Mouse (Mus musculus): ENCODE data around the gene Zfp217.

Gene Zfp217

DNA sequence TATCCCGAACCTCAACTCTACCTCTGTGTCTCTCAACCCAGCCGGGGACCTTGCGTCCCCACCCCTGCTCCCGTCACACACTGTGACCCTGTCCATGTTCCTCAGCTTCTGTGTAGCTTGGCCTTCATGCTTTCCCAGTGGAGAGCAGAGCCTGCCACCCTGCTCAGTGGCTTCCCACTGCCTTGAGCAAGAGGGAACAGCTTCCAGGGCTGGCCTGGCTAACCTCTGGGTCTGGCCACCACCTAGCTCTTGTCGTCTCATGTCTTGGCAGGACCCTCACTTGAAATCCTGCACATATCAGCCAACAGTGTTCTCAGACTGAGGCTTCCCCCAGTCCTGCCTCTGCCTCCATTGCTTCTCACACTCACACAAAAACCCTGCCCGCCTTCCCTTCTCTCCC is 12.1 kb downstream of the Zfp217 start:
- Histone ChIP-seq H3K4me1 (replicated peaks; ENCODE audit: low read depth, low read length) (peaks cover 86% of the 10 kb centered on the region), H3K9me3 (ENCODE audit: low read length) (no peaks in the 10 kb centered on the region), H3K4me3 (replicated peaks; ENCODE audit: low read length) (no peak overlapping the region), H3K27me3 (ENCODE audit: insufficient read depth, low read length) (no peaks in the 10 kb centered on the region), H3K36me3 (ENCODE audit: insufficient read depth, low read length) (no peaks in the 10 kb centered on the region)
- TF ChIP-seq POU5F1 (IDR thresholded peaks at IDR 0.05; ENCODE audit: borderline replicate concordance, low read length) (no peak), NANOG (IDR thresholded peaks at IDR 0.05; ENCODE audit: borderline replicate concordance, low read length) (no peak), CTCF (conservative IDR thresholded peaks at IDR 0.05; ENCODE audit: low read length) (no peak)

DNA sequence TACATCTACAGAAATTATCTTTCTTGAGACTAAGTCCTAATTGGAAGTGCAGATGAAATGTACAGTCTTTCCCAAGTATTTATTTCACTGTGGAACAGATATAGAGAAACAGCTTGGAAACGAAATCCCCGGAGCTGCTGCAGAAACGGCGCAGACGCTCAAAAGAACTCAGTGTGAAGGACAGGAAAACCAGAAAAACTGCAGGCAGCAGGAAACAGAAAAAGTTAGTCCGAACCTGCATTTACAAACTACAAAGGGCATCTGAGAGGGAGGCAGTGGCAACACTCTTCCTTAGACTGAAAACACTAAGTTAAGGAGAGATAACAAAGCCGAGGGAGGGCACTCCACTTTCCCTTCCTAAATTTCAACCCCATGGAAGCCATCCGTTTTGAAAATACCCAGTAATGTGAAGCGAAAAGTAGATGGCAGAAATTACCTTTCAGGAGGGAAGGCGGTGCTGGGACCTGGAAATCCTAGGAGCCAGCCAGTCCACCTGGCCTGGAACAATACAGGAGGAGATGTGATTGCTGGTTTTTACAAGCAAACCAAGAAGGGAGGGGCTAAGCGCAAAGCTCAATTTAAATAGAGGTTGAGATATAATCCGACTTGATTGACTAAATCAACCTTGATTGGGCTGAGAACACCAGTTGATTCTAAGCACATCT is 13.7 kb downstream of the Zfp217 start:
- Histone ChIP-seq H3K27me3 (ENCODE audit: insufficient read depth, low read length) (no peaks in the 10 kb centered on the region), H3K9me3 (ENCODE audit: low read length) (no peaks in the 10 kb centered on the region), H3K4me1 (replicated peaks; ENCODE audit: low read depth, low read length) (peaks cover 79% of the 10 kb centered on the region), H3K36me3 (ENCODE audit: insufficient read depth, low read length) (no peaks in the 10 kb centered on the region), H3K4me3 (replicated peaks; ENCODE audit: low read length) (peak overlapping the region; percentile 72)
- TF ChIP-seq NANOG (IDR thresholded peaks at IDR 0.05; ENCODE audit: borderline replicate concordance, low read length) (no peak), CTCF (conservative IDR thresholded peaks at IDR 0.05; ENCODE audit: low read length) (no peak), POU5F1 (IDR thresholded peaks at IDR 0.05; ENCODE audit: borderline replicate concordance, low read length) (no peak)

DNA sequence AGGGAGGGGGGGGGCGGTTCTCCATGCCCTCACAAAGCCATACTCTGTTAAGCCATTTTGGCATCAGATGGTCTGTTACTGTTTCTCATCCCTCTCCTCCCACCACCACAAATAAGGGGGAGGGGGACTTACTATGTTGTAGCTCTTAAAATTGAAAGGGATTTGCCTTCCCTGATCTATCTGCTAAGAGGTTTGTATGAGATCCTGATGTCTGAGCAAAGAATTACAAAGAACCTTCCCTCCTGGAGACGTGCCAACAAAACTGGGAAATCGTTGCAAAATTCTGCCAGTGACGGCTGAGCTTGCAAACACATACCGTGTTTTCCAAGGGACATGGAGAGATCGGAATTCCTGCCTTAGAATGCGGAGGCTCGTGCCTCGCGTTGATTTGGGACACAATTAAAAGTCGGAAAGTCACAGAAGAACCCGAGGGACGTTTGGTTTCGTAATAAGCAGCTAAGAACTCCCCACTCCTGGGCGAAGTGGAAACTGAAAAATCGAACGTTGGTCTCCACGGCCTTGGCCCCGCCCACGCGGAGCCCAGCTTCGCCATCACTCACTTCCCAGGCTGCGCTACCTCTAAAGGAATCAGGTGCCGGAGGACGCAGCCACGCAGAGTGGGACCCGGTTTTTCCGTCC is 14.7 kb downstream of the Zfp217 start:
- Histone ChIP-seq H3K9me3 (ENCODE audit: low read length) (no peaks in the 10 kb centered on the region), H3K4me3 (replicated peaks; ENCODE audit: low read length) (peak overlapping the region; percentile 72), H3K36me3 (ENCODE audit: insufficient read depth, low read length) (peaks cover 8% of the 10 kb centered on the region), H3K27me3 (ENCODE audit: insufficient read depth, low read length) (no peaks in the 10 kb centered on the region), H3K4me1 (replicated peaks; ENCODE audit: low read depth, low read length) (peaks cover 79% of the 10 kb centered on the region)
- no peak for TF ChIP-seq NANOG (IDR thresholded peaks at IDR 0.05; ENCODE audit: borderline replicate concordance, low read length)
- no peak for TF ChIP-seq POU5F1 (IDR thresholded peaks at IDR 0.05; ENCODE audit: borderline replicate concordance, low read length)
- TF ChIP-seq CTCF (conservative IDR thresholded peaks at IDR 0.05; ENCODE audit: low read length): no peak

DNA sequence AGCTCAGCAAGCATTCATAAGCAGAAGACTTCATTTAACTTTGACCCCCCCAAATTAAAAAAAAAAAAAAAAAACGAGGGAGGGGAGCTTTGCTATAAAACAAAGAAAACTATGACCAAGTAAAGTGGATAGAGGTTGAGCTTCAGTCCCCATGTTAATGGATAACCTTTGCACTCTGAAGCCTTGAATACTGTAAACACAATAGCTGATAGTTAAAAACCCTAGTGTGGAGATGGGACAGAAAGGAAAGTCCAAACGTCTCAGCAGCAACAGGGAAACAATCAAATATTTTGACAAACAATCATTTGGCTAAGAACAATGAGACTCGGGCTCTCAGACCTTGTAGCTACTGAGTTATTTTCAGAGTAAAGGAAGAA is 15.2 kb downstream of the Zfp217 start:
- Histone ChIP-seq H3K9me3 (ENCODE audit: low read length) (no peaks in the 10 kb centered on the region), H3K4me3 (replicated peaks; ENCODE audit: low read length) (peak overlapping the region; percentile 72), H3K27me3 (ENCODE audit: insufficient read depth, low read length) (no peaks in the 10 kb centered on the region), H3K36me3 (ENCODE audit: insufficient read depth, low read length) (peaks cover 11% of the 10 kb centered on the region), H3K4me1 (replicated peaks; ENCODE audit: low read depth, low read length) (peaks cover 79% of the 10 kb centered on the region)
- no peak for TF ChIP-seq POU5F1 (IDR thresholded peaks at IDR 0.05; ENCODE audit: borderline replicate concordance, low read length)
- TF ChIP-seq NANOG (IDR thresholded peaks at IDR 0.05; ENCODE audit: borderline replicate concordance, low read length): no peak
- TF ChIP-seq CTCF (conservative IDR thresholded peaks at IDR 0.05; ENCODE audit: low read length): no peak

DNA sequence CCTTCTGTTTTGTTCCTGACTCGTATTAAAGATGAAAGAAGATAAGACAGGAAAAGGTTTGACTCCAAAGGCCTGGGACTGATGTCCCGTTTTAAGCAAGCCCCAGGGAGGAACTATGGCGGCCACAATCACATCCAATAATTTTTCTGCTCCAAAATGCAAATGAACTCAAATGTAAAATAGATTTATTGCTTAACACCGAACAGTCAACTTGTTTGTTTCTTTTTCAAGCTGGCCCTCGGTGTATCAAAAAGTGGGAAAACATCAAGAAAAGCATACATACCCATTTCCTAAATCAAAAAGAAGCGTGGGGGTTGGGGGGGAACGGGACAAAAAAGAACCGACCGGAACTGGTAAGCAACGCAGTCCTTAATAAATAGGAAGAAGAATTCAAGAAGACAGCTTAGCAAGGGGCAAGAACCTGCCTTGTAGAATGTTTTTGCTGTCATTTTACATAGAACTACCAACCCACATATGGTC is 15.9 kb downstream of the Zfp217 start:
- peak overlapping the region; percentile 91 for H3K4me3 ChIP-seq (replicated peaks; ENCODE audit: low read length)
- no peaks in the 10 kb centered on the region for H3K27me3 ChIP-seq (ENCODE audit: insufficient read depth, low read length)
- peaks cover 81% of the 10 kb centered on the region for H3K4me1 ChIP-seq (replicated peaks; ENCODE audit: low read depth, low read length)
- H3K9me3 ChIP-seq (ENCODE audit: low read length): no peaks in the 10 kb centered on the region
- H3K36me3 ChIP-seq (ENCODE audit: insufficient read depth, low read length): peaks cover 14% of the 10 kb centered on the region
- TF ChIP-seq POU5F1 (IDR thresholded peaks at IDR 0.05; ENCODE audit: borderline replicate concordance, low read length): no peak
- no peak for TF ChIP-seq CTCF (conservative IDR thresholded peaks at IDR 0.05; ENCODE audit: low read length)
- TF ChIP-seq NANOG (IDR thresholded peaks at IDR 0.05; ENCODE audit: borderline replicate concordance, low read length): no peak

DNA sequence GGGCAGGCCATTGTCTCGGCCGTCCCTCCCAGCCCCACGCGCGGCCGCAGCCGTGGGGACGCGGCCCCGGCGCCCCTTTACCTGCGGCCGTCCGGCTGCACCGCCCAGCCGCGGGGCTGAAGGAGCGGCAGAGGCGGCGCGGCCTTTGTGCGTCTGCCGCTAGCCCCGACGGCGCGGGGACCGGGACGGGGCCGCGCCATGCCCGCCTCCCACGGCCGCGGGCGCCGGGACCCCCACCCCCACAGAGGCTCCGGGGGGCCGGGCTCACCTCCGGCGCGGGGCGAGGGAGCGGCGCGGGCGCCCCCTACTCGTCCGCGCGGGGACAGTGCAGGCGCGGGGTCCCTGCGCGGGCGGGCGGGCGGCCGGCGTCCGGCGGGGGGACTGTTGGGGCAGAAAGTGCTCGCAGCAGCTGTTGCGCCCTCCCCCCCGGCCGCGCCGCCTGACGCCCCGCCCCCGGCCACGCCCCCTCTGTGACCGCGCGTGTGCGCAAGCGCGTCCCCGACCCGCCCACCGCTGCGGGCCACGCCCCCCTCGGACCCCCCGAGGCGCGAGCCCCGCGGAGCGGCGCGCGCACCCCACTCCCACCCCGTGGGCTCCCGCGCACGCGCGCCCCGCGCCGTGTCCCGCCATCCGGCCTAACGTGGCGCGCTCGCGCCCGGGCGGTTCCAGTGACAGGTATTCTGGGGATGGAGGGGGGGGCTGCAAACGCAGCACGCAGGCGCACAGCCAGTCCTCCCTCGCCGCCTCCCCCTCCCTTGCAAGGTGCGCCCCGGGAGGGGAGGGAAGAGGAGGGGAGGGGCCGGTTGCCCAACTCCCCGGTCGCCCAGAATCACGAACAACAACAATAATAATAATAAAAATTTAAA is 16.9 kb downstream of the Zfp217 start:
- peaks cover 82% of the 10 kb centered on the region for H3K4me1 ChIP-seq (replicated peaks; ENCODE audit: low read depth, low read length)
- H3K9me3 ChIP-seq (ENCODE audit: low read length): no peaks in the 10 kb centered on the region
- TF ChIP-seq NANOG (IDR thresholded peaks at IDR 0.05; ENCODE audit: borderline replicate concordance, low read length): no peak
- no peak for TF ChIP-seq CTCF (conservative IDR thresholded peaks at IDR 0.05; ENCODE audit: low read length)
- TF ChIP-seq POU5F1 (IDR thresholded peaks at IDR 0.05; ENCODE audit: borderline replicate concordance, low read length): no peak
- peaks cover 23% of the 10 kb centered on the region for H3K36me3 ChIP-seq (ENCODE audit: insufficient read depth, low read length)
- H3K27me3 ChIP-seq (ENCODE audit: insufficient read depth, low read length): no peaks in the 10 kb centered on the region
- peak overlapping the region; percentile 91 for H3K4me3 ChIP-seq (replicated peaks; ENCODE audit: low read length)

DNA sequence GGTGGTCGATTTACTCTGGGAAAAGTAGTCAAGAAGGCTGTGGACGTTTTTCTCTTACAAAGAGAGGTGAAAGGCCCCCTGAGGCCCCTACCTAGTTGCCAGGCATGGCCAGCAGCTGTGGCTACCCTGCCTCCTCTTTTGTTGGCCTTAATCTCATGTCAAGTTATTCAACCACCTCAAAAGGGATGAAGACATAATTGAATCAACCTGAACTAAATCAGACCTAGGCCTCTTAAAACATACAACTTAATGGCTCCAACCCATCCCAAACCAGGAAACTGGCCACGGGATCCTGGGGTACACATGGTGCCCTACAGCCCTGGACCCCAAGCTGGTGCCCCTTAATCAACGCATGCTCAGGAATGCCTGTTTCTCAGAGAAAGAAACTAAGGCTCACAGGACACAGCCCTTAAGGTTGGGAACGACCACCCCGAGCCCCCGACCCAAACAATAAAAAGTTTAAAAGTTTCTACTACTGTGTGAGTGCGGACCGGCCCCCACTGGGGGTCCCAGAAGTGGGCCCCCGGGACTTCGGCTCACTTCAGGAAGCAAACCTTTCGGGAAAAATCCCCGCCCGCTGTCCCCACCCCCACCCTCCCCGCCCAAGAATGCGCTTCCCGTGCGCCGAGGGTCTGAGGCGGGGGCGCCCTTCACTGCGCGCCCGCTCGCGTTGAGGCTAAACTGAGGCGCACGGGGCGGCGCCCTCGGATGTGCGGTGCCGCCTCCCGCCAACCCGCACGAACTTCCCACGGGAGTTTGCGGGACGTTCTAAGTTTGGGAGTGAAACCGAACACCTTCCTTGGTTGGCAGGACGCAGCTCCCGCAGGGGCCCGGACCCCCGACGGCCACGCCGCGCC is 17.8 kb downstream of the Zfp217 start:
- Histone ChIP-seq H3K4me1 (replicated peaks; ENCODE audit: low read depth, low read length) (peaks cover 84% of the 10 kb centered on the region), H3K36me3 (ENCODE audit: insufficient read depth, low read length) (peaks cover 32% of the 10 kb centered on the region), H3K9me3 (ENCODE audit: low read length) (no peaks in the 10 kb centered on the region), H3K4me3 (replicated peaks; ENCODE audit: low read length) (peak overlapping the region; percentile 91), H3K27me3 (ENCODE audit: insufficient read depth, low read length) (no peaks in the 10 kb centered on the region)
- TF ChIP-seq POU5F1 (IDR thresholded peaks at IDR 0.05; ENCODE audit: borderline replicate concordance, low read length) (no peak), CTCF (conservative IDR thresholded peaks at IDR 0.05; ENCODE audit: low read length) (no peak), NANOG (IDR thresholded peaks at IDR 0.05; ENCODE audit: borderline replicate concordance, low read length) (no peak)
